Mouse (Mus musculus): Measurements from ENCODE around the gene Rftn1. TPM values are rescaled to one million over a fixed set of nuclear protein-coding genes. Genes with fewer than 3 reads are reported as not detected.

Rftn1 gene
- 39.8 and 58.9 TPM in 2 replicates for polyA plus RNA-seq (2012)

DNA sequence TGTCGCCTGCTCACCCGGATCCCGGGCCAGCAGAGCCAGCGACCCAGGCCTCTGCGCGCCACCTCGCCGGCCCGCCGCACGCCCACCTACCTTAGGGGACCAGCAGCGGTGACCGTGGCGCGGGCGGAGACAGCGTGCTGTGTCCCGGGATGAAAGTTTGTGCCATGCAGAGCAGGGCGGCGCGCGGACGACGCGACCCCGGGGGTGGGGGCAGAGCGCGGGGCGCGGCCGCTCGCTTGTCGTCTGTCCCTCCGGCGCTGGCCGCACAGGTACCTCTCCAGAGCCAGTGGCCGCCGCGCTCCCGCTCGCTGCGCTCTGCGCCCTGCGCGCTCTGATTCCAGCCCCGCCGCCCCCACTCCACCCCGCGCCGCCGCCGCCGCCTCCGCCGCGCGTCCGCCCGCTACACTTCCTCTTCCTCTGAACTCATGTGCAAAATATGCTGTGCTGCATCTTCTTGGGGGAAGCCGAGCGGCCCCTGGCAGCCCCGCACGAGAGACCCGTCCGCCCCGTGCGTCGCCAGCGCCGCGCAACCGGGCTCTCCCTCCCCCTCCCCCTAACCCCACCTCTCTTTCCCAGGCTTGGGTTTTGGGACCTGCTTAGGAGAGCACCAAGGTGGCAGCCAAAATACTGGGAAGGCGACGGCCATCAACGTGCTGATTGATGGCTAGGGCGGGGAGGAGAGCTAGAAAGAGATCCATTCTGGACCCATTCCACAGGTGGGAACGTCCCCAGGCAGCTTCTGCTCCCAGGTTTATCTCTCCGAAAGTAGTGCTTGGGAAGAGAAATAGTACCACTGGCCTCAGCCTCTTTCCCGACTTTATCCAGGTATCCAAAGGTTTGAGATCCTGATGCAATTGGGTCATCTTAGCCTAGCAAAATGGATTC lies at the start of gene Rftn1:
Rftn1 (minus strand) TSS at position 544 of the 885 bp plus-strand sequence.

Other genes with a start within 250 kb of the Rftn1 start
- gene Dazl, start 103.0 kb upstream of the Rftn1 start, polyA plus RNA-seq (2012), result not detected in 2 replicates